Mouse (Mus musculus) spleen, adult 2 months (tissue): ENCODE measurements around the gene Kazald1. TPM values are rescaled to one million over a fixed set of nuclear protein-coding genes. Genes with fewer than 3 reads are reported as not detected.

Experiments used
- DNase-seq, 2 experiments: peaks; one replicate each; pipeline versions ENCODE4 v3.0.0 to v3.0.0-alpha.2; 2012 to 2021; ENCODE audit warnings: low spot score in 2 of 2, low read depth in 1 of 2
- H3K27ac ChIP-seq: fragments of 200-500 bp; 2 replicates; pipeline ENCODE4 v1.5.1; 2012; ENCODE audit warnings: low read length, inconsistent platforms; ENCODE audit not compliant: insufficient read depth
- H3K27me3 ChIP-seq: fragments of 200-500 bp; 2 replicates; pipeline ENCODE4 v1.6.1; 2012; ENCODE audit warnings: mild to moderate bottlenecking, moderate library complexity, low read length, inconsistent platforms; ENCODE audit not compliant: control insufficient read depth, insufficient read depth
- H3K36me3 ChIP-seq: fragments of 200-500 bp; 2 replicates; pipeline ENCODE4 v1.6.1; 2012; ENCODE audit warnings: mild to moderate bottlenecking, low read length, inconsistent platforms; ENCODE audit not compliant: control insufficient read depth, insufficient read depth
- H3K4me1 ChIP-seq: fragments of 200-500 bp; 2 replicates; pipeline ENCODE4 v1.6.1; 2011; ENCODE audit warnings: inconsistent platforms; ENCODE audit not compliant: control insufficient read depth, insufficient read depth, insufficient read length
- H3K4me3 ChIP-seq: fragments of 200-500 bp; 2 replicates; pipeline ENCODE4 v1.5.1; 2011; ENCODE audit warnings: mild to moderate bottlenecking, inconsistent platforms; ENCODE audit not compliant: insufficient read depth, insufficient read length; ENCODE audit errors: extremely low read depth
- CTCF ChIP-seq: fragments of 200-500 bp; IDR thresholded peaks from 2 replicates; pipeline ENCODE4 v1.5.1; 2011; ENCODE audit warnings: mild to moderate bottlenecking, inconsistent platforms; ENCODE audit not compliant: insufficient read depth, insufficient read length, insufficient replicate concordance; ENCODE audit errors: extremely low read depth
- POLR2A ChIP-seq: fragments of 200-500 bp; IDR thresholded peaks from 2 replicates; pipeline ENCODE4 v1.6.1; 2011; ENCODE audit warnings: low read depth, low read length, inconsistent platforms
- WGBS: fragments of 180-500 bp; shearing (Covaris S2); methylation state at CpG from one replicate; pipeline ENCODE4 v1.1.7; 2018; 5-methylcytosine and 5-hydroxymethylcytosine counted together
- polyA plus RNA-seq: library from polyadenylated mRNA; depleted of rRNA; stranded (reverse); fragments of >200 nt; gene quantifications from 2 replicates; pipeline ENCODE4 v1.2.3, GENCODE M21; 2012

Kazald1 gene
- polyA plus RNA-seq, 1 experiment = 63.8 TPM

- TF ChIP-seq CTCF = peak; percentile 45; the same call in 1 of the 2 replicates
- no peak for TF ChIP-seq POLR2A
These were observed 7.0 kb downstream of the Kazald1 start for GRCm38 (mm10) chr19:45081841-45082550.

GRCm38 (mm10) chr19:45097868-45098267 is 22.8 kb downstream of the Kazald1 start:
- no peak overlapping the region for H3K27ac ChIP-seq
- no peak overlapping the region for H3K4me3 ChIP-seq
- no peaks in the 10 kb centered on the region for H3K4me1 ChIP-seq
- no peak for DNase-seq
- 12% methylated on average over 11 of the region's 11 CpGs for WGBS
- no peak for TF ChIP-seq POLR2A
- TF ChIP-seq CTCF = no peak
- H3K36me3 ChIP-seq = no peaks in the 10 kb centered on the region
- 0 out of 2 replicates have a peak, but pooled peaks cover 2% of the 10 kb centered on the region for H3K27me3 ChIP-seq

More at GRCm38 (mm10) chr19:45081841-45082550, 7.0 kb downstream of the Kazald1 start:
- 20% methylated on average over 11 of the region's 11 CpGs for WGBS
- Histone ChIP-seq H3K27me3 (peaks cover 29% of the 10 kb centered on the region), H3K36me3 (no peaks in the 10 kb centered on the region), H3K4me3 (no peak overlapping the region), H3K4me1 (peaks cover 17% of the 10 kb centered on the region), H3K27ac (no peak overlapping the region)
- peak; percentile 36 to 47 for DNase-seq

- WGBS = 72% methylated on average over 8 of the region's 8 CpGs
- DNase-seq = no peak
- Histone ChIP-seq H3K27ac (no peak overlapping the region), H3K4me3 (no peak overlapping the region), H3K27me3 (peaks cover 5% of the 10 kb centered on the region; the same call in 1 of the 2 replicates), H3K36me3 (no peaks in the 10 kb centered on the region), H3K4me1 (no peaks in the 10 kb centered on the region)
- no peak for TF ChIP-seq POLR2A
- TF ChIP-seq CTCF = no peak
These were observed 25.6 kb downstream of the Kazald1 start for GRCm38 (mm10) chr19:45100486-45101270.

- peaks cover 4% of the 10 kb centered on the region; the same call in 1 of the 2 replicates for H3K27me3 ChIP-seq
- TF ChIP-seq CTCF (no peak), POLR2A (no peak)
- H3K4me3 ChIP-seq = no peak overlapping the region
- DNase-seq = no peak
- H3K27ac ChIP-seq = no peak overlapping the region
- H3K36me3 ChIP-seq = no peaks in the 10 kb centered on the region
- 23% methylated on average over 1 of the region's 1 CpGs for WGBS
- H3K4me1 ChIP-seq = no peaks in the 10 kb centered on the region
These were observed 30.6 kb downstream of the Kazald1 start for GRCm38 (mm10) chr19:45105591-45105990.

GRCm38 (mm10) chr19:45106689-45107088 is 31.6 kb downstream of the Kazald1 start:
- no peak for TF ChIP-seq POLR2A
- no peak for TF ChIP-seq CTCF
- 59% methylated on average over 6 of the region's 6 CpGs for WGBS

GRCm38 (mm10) chr19:45110681-45111080 is 35.6 kb downstream of the Kazald1 start:
- no peak for DNase-seq
- H3K4me3 ChIP-seq = no peak overlapping the region
- H3K27ac ChIP-seq = no peak overlapping the region
- WGBS = 35% methylated on average over 8 of the region's 8 CpGs
- no peak for TF ChIP-seq CTCF
- TF ChIP-seq POLR2A = no peak
- no peaks in the 10 kb centered on the region for H3K36me3 ChIP-seq
- H3K27me3 ChIP-seq = 0 out of 2 replicates have a peak, but pooled peaks cover 1% of the 10 kb centered on the region
- H3K4me1 ChIP-seq = no peaks in the 10 kb centered on the region

More at GRCm38 (mm10) chr19:45106689-45107088, 31.6 kb downstream of the Kazald1 start:
- DNase-seq = no peak
- no peaks in the 10 kb centered on the region for H3K4me1 ChIP-seq
- no peak overlapping the region for H3K4me3 ChIP-seq
- no peak overlapping the region for H3K27ac ChIP-seq
- peaks cover 4% of the 10 kb centered on the region; the same call in 1 of the 2 replicates for H3K27me3 ChIP-seq
- H3K36me3 ChIP-seq = no peaks in the 10 kb centered on the region
